Mouse (Mus musculus) brain, embryonic 14.5 days (tissue): ENCODE measurements at regions not wholly inside any gene's neighbourhood (a gene's known extent, or its start where the extent isn't known, plus 50 kb on each side); places are given as distances from the start of the nearest gene placed in this dataset.
A peak's percentile ranks its signal among the peaks of the same experiment; 100 is the strongest.

ENCODE experiments used
- DNase-seq: peaks from one replicate; pipeline ENCODE4 v3.0.0-alpha.2; 2011; ENCODE audit warnings: low read depth
- CTCF ChIP-seq: fragments of 200-500 bp; IDR thresholded peaks from 2 replicates; pipeline ENCODE4 v1.5.1; 2012; ENCODE audit warnings: inconsistent platforms, mild to moderate bottlenecking, moderate library complexity, borderline replicate concordance; ENCODE audit not compliant: insufficient read depth, insufficient read length; ENCODE audit errors: extremely low read depth
- POLR2A ChIP-seq: fragments of 200-500 bp; IDR thresholded peaks from 2 replicates; pipeline ENCODE4 v1.6.1; 2012; ENCODE audit warnings: mild to moderate bottlenecking, inconsistent platforms, borderline replicate concordance; ENCODE audit not compliant: poor library complexity, insufficient read depth, insufficient read length, severe bottlenecking; ENCODE audit errors: extremely low read depth

GRCm38 (mm10) chrX:166708106-166708505 is 122.6 kb upstream of the Egfl6 start:
- DNase-seq, result no peak
- TF ChIP-seq CTCF (no peak), POLR2A (no peak)

- TF ChIP-seq CTCF (no peak), POLR2A (no peak)
These were observed 121.5 kb upstream of the Egfl6 start for GRCm38 (mm10) chrX:166707029-166707428.

GRCm38 (mm10) chrX:166704311-166704710 is 118.8 kb upstream of the Egfl6 start:
- no peak for DNase-seq
- TF ChIP-seq CTCF, result no peak
- no peak for TF ChIP-seq POLR2A

More at GRCm38 (mm10) chrX:166707029-166707428, 121.5 kb upstream of the Egfl6 start:
- DNase-seq, result no peak

GRCm38 (mm10) chrX:166694219-166694618 is 108.7 kb upstream of the Egfl6 start:
- TF ChIP-seq POLR2A, result no peak
- TF ChIP-seq CTCF, result no peak
- DNase-seq, result no peak

DNA sequence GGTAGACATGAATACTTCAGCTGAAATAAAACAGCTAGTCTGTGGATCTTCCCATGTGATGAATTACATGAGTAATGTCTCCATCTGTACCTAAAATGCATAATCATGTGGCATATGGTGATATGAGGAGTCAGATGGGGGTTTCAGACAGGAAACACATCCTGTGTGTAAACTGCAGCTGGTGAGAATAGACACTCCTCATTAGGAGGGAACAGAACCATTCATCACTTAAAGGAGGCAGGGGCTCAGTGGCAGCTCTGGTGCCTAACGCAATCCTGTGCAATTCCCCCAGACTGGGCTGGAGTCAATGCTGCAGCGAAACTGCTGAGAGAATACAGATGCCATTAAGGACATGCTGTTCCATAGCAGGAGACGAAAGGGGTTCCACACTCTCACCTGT is 103.3 kb upstream of the Egfl6 start:
- no peak for TF ChIP-seq CTCF
- TF ChIP-seq POLR2A, result no peak
- DNase-seq, result peak; percentile 77

- DNase-seq, result no peak
- TF ChIP-seq POLR2A, result no peak
- TF ChIP-seq CTCF, result no peak
These were observed 87.9 kb upstream of the Egfl6 start for GRCm38 (mm10) chrX:166673404-166673803.

GRCm38 (mm10) chrX:166672617-166673016 is 87.1 kb upstream of the Egfl6 start:
- TF ChIP-seq POLR2A, result no peak
- no peak for TF ChIP-seq CTCF
- DNase-seq, result no peak

DNA sequence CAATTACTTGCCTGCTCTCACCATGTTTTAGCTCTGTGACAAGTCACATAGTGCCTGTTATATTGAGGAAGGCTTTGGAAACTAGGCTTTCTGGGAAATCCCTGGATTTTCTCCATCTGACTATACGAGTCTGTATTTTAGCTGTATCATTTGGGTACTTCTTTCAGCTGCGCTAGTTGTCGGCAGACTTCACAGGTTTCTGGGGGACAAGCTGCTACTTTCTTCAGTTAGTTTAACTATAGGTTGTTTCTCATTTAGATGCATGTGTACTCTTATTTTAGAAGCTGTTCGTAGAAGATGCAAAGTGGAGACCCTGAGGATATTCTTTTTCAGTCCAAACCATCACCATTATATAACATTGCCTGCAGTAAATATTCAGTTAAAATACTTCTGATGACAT is 86.3 kb upstream of the Egfl6 start:
- no peak for TF ChIP-seq CTCF
- no peak for TF ChIP-seq POLR2A
- no peak for DNase-seq

GRCm38 (mm10) chrX:166666304-166666703 is 80.8 kb upstream of the Egfl6 start:
- TF ChIP-seq CTCF (no peak), POLR2A (no peak)
- DNase-seq, result no peak

DNA sequence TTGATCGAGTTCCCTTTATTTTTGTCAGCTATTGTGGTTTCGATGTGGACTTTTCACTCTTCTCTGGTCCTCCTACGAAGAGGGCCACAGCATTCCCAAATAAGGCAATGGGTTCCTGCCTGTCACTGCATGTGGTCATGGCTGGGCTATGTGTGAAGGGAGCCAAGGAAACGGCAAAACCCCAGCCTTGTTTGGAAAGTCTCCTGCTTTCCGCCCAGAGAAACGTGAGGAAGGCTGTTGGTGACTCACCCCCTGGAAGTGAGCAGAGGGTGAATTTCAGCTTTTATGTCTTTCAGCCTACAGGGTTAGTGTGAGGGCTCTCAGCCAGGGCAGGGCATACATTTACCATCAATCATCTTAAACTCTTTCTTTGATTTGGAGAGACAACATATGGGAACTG is 76.3 kb upstream of the Egfl6 start:
- TF ChIP-seq POLR2A (no peak), CTCF (no peak)
- DNase-seq, result peak; percentile 67

DNA sequence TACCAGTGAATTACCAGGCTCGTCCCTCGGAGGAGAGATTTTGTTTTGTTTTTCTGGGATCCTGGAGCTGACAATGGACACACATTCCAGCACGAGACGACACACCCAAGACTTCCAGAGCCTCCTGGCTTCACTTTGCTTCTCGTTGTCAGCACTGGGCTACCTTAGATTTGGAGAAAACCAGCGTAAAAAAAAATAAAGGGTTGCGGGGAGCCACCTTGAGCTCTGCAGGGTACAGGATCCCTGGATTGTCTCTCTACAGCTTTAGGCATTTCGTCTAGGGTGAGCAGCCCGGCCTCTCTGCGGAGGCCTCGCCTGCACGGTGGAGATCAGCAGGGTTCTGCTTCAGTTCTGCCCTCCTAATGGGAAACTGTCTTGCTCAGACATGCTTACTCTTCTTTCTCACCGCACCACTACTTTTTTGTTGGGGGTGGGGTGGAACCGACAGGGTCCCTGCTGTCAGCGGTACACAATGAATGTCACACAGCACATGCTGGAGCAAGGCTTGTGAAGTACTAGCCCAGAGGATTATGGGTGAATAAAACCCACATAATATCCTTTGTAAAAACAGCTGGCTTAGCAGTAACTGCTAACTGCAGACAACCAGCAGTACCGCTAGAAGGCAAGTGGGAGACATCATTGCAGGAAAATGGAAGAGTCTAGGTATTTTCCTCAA is 75.7 kb upstream of the Egfl6 start:
- DNase-seq, result peak; percentile 91
- no peak for TF ChIP-seq POLR2A
- TF ChIP-seq CTCF, result peak; percentile 30; the same call in 1 of the 2 replicates

DNA sequence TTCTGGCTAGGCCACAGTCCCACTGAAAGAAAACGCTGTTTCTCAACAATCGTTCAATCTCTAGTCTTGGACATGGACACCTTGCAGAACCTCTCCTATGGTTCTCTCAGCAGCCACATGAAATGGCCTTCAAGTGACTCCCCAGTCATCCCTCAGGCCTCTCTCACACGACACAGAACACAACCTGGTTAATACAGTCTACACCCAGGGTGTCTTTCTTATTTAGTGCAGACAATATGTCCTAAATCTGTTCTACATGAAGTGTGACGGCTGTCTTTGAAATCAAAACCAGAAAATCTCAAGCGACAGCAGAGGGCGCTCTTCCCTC is 75.2 kb upstream of the Egfl6 start:
- peak; percentile 68 for TF ChIP-seq CTCF
- TF ChIP-seq POLR2A, result no peak
- DNase-seq, result no peak
